Mouse (Mus musculus): ENCODE results near the gene Ybey. TPM values are rescaled to one million over a fixed set of nuclear protein-coding genes. Genes with fewer than 3 reads are reported as not detected.

Ybey gene
- polyA plus RNA-seq, 1 experiment from 2014 or later = 12.1 TPM

DNA sequence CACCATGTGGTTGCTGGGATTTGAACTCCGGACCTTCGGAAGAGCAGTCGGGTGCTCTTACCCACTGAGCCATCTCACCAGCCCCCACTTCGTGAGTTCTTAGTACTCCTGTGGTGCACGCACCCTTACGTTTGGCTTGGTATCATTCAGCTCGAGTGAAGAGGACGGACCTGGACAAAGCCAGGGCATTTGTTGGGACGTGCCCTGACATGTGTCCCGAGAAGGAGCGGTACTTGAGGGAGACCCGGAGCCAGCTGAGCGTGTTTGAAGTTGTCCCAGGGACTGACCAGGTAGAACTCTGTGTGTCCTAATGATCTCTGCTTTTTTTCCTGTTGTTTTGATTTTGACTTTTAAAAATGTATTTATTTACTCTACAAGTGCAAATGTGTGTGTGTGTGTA, 11.9 kb upstream of the Ybey start:
- Histone ChIP-seq H3K4me1 (no peaks in the 10 kb centered on the region), H3K27ac (no peak overlapping the region), H3K27me3 (ENCODE audit: poor library complexity, severe bottlenecking) (no peaks in the 10 kb centered on the region), H3K36me3 (replicated peaks) (peaks cover 98% of the 10 kb centered on the region), H3K9me3 (no peaks in the 10 kb centered on the region), H3K4me3 (no peak overlapping the region)
- DNase-seq (ENCODE audit: extremely low spot score, low spot score) = no peak
- 93% methylated on average over 13 of the region's 13 CpGs for WGBS

- no peak overlapping the region for H3K27ac ChIP-seq
- 90% methylated on average over 5 of the region's 5 CpGs for WGBS
- H3K4me3 ChIP-seq = no peak overlapping the region
- DNase-seq (ENCODE audit: extremely low spot score, low spot score) = no peak
- H3K4me1 ChIP-seq = peaks cover 4% of the 10 kb centered on the region; the same call in 1 of the 2 replicates
- peaks cover 84% of the 10 kb centered on the region for H3K36me3 ChIP-seq (replicated peaks)
- H3K9me3 ChIP-seq = no peaks in the 10 kb centered on the region
- no peaks in the 10 kb centered on the region for H3K27me3 ChIP-seq (ENCODE audit: poor library complexity, severe bottlenecking)
Measured at GRCm38 (mm10) chr10:76473759-76474158, 4.8 kb upstream of the Ybey start.

- Histone ChIP-seq H3K4me3 (no peak overlapping the region), H3K4me1 (peaks cover 2% of the 10 kb centered on the region), H3K36me3 (replicated peaks) (peaks cover 40% of the 10 kb centered on the region), H3K27ac (no peak overlapping the region), H3K9me3 (peaks cover 21% of the 10 kb centered on the region; the same call in 1 of the 2 replicates), H3K27me3 (ENCODE audit: poor library complexity, severe bottlenecking) (no peaks in the 10 kb centered on the region)
- 89% methylated on average over 6 of the region's 6 CpGs for WGBS
- no peak for DNase-seq (ENCODE audit: extremely low spot score, low spot score)
Measured at GRCm38 (mm10) chr10:76462721-76463120, 6.2 kb downstream of the Ybey start.

DNA sequence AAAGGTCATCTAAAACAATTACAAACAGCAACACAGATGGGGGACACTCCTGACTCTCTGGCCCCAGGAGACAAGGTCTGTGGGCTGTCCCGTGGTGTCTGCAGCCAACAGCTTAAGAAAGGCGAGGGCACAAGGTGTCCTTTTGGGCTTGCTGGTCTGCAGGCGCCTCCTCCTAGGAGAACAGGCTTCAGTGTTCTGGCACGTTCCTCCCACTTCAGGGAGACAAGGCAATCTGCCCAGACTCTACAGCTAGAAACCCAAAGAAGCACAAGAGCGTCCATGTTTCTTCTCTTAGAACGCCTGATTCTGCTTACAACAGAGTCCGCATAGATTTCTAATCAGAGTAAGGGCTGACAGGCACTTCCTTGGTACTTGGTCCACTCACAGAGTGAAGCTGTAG, 6.6 kb downstream of the Ybey start:
- Histone ChIP-seq H3K36me3 (replicated peaks) (peaks cover 40% of the 10 kb centered on the region), H3K4me1 (no peaks in the 10 kb centered on the region), H3K27me3 (ENCODE audit: poor library complexity, severe bottlenecking) (no peaks in the 10 kb centered on the region), H3K9me3 (peaks cover 21% of the 10 kb centered on the region; the same call in 1 of the 2 replicates), H3K4me3 (no peak overlapping the region), H3K27ac (no peak overlapping the region)
- WGBS = 90% methylated on average over 7 of the region's 7 CpGs
- no peak for DNase-seq (ENCODE audit: extremely low spot score, low spot score)

GRCm38 (mm10) chr10:76461255-76461654, 7.7 kb downstream of the Ybey start:
- no peak overlapping the region for H3K4me3 ChIP-seq
- H3K27me3 ChIP-seq (ENCODE audit: poor library complexity, severe bottlenecking) = no peaks in the 10 kb centered on the region
- H3K4me1 ChIP-seq = no peaks in the 10 kb centered on the region
- DNase-seq (ENCODE audit: extremely low spot score, low spot score) = no peak
- H3K36me3 ChIP-seq (replicated peaks) = peaks cover 40% of the 10 kb centered on the region
- no peak overlapping the region for H3K27ac ChIP-seq
- H3K9me3 ChIP-seq = peaks cover 21% of the 10 kb centered on the region; the same call in 1 of the 2 replicates
- WGBS = 90% methylated on average over 1 of the region's 1 CpGs

GRCm38 (mm10) chr10:76455289-76455688, 13.6 kb downstream of the Ybey start:
- H3K4me1 ChIP-seq = no peaks in the 10 kb centered on the region
- H3K27ac ChIP-seq = no peak overlapping the region
- WGBS = 67% methylated on average over 5 of the region's 5 CpGs
- no peak overlapping the region for H3K4me3 ChIP-seq
- peak; percentile 39 for DNase-seq (ENCODE audit: extremely low spot score, low spot score)
- 0 out of 2 replicates have a peak, but pooled peaks cover 4% of the 10 kb centered on the region for H3K36me3 ChIP-seq (replicated peaks)
- H3K9me3 ChIP-seq = peaks cover 16% of the 10 kb centered on the region; the same call in 1 of the 2 replicates
- H3K27me3 ChIP-seq (ENCODE audit: poor library complexity, severe bottlenecking) = no peaks in the 10 kb centered on the region

DNA sequence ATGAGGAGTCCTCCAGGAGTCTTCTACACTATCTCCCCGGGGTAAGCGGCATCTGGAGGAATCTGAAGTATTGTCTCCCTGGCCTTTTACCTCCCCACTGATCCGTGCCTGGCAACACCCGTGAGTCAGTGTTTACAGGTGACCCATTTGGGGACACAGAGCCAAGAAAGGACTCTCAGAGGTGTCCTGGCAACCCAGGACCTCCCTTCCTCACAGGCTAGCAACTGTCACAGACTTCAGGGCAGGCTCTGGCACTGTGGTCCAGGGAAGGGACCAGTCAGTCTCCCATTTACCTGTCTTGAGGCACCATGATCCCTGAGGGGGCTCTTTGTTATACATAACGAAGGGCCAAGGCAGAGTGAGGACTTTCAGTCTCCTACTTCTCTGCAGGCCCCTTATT, 20.1 kb downstream of the Ybey start, which contains the start of gene 2610028H24Rik:
Gene 2610028H24Rik, plus strand, starts transcription at position 231 of the 400 bp plus-strand sequence.
- Histone ChIP-seq H3K36me3 (replicated peaks) (no peaks in the 10 kb centered on the region), H3K4me1 (peaks cover 1% of the 10 kb centered on the region; the same call in 1 of the 2 replicates), H3K9me3 (no peaks in the 10 kb centered on the region), H3K27ac (no peak within 1 kb of the TSS), H3K27me3 (ENCODE audit: poor library complexity, severe bottlenecking) (no peaks in the 10 kb centered on the region), H3K4me3 (no peak within 1 kb of the TSS)
- 63% methylated on average over 5 of the region's 5 CpGs for WGBS
- no peak for DNase-seq (ENCODE audit: extremely low spot score, low spot score)

DNA sequence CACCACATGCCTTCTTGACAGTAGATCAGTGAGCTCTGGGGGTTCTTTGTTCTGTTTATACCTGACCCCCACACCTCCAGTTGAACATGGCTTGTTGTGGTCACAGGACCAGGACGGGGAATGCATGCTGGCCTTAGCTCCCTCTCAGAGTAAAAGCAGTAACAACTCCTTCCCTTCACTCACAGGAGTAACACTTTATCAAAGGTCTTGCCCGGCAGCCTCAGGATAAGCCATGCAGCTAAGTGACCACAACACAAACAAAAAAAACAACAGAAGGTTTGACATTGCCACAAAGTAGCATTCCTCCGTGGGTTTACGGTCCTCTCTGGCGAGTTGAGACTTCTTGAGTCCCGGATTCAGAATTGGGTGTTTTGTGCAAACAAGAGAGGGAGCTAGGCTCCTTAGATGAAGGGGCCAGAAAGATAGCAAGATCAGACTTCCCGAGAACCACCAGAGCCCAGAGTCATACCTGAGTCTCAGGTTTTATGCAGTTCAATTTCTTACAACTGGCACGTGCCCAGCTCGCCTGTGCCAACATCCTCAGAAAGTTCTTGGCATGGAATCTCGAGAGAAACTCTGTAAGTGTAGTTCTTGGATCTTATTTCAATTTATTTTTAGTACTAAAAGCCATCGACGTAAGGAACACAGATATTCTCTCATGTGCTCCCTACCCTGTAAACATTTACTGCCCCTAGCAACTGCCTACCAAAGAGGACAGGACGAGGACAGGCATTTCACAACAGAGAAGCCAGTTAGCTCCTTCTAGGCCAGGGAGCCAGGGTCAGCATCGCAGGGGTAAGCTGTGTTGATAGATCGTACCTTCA, 21.3 kb downstream of the Ybey start:
- DNase-seq (ENCODE audit: extremely low spot score, low spot score) = no peak
- WGBS = 86% methylated on average over 15 of the region's 15 CpGs
- H3K27ac ChIP-seq = no peak overlapping the region
- H3K4me3 ChIP-seq = no peak overlapping the region
- no peaks in the 10 kb centered on the region for H3K36me3 ChIP-seq (replicated peaks)
- H3K4me1 ChIP-seq = peaks cover 10% of the 10 kb centered on the region
- no peaks in the 10 kb centered on the region for H3K27me3 ChIP-seq (ENCODE audit: poor library complexity, severe bottlenecking)
- H3K9me3 ChIP-seq = no peaks in the 10 kb centered on the region

DNA sequence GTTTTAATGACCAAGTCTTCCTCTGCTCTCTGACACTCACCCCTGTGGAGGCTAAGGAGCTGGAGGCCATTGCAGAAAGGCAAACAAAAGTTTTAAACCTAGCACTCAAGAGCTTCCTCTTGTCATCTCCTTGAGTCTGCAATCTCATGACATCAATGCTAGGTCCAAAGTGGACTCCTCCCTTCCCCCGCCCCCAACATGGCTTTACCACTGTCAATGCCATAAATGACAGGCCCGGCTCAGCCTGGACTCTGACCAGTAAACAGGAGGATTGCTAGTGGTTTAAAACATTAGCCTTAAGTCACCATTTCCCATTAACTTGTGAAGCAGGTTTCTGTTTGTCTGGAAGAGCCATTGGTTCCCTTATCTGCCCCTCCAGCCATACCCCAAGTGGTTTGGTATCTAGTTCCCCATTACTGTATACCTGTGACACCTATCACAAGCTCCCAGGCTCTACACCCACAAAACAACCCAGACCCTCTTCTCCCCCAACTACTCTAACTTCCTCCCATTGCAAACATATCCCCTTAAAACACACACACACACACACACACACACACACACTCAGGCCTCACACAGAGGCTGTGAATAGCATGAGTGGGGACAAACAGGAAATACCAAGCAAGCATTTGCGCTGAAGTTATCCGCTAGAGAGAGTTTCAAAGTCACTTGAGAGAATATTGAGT, 22.8 kb downstream of the Ybey start:
- WGBS = 84% methylated on average over 4 of the region's 4 CpGs
- no peak overlapping the region for H3K4me3 ChIP-seq
- H3K9me3 ChIP-seq = no peaks in the 10 kb centered on the region
- peaks cover 18% of the 10 kb centered on the region for H3K4me1 ChIP-seq
- H3K36me3 ChIP-seq (replicated peaks) = no peaks in the 10 kb centered on the region
- no peaks in the 10 kb centered on the region for H3K27me3 ChIP-seq (ENCODE audit: poor library complexity, severe bottlenecking)
- no peak overlapping the region for H3K27ac ChIP-seq
- DNase-seq (ENCODE audit: extremely low spot score, low spot score) = no peak

- H3K27ac ChIP-seq = peak within 1 kb of the TSS; percentile 94
- H3K9me3 ChIP-seq = no peaks in the 10 kb centered on the region
- H3K27me3 ChIP-seq (ENCODE audit: poor library complexity, severe bottlenecking) = no peaks in the 10 kb centered on the region
- DNase-seq (ENCODE audit: extremely low spot score, low spot score) = peak; percentile 95
- peaks cover 22% of the 10 kb centered on the region for H3K4me1 ChIP-seq
- peaks cover 34% of the 10 kb centered on the region for H3K36me3 ChIP-seq (replicated peaks)
- under 1% methylated on average over 78 of the region's 78 CpGs for WGBS
- peak within 1 kb of the TSS; percentile 87 for H3K4me3 ChIP-seq
Measured at GRCm38 (mm10) chr10:76442178-76443088, 26.5 kb downstream of the Ybey start, which contains the start of gene Pcnt. TSS of gene Pcnt (minus strand) at chr10:76442786.

- no peaks in the 10 kb centered on the region for H3K9me3 ChIP-seq
Measured at GRCm38 (mm10) chr10:76440281-76440680, 28.6 kb downstream of the Ybey start, which contains the start of gene AC141477.1. TSS of gene AC141477.1 (minus strand) at chr10:76440444.

More at GRCm38 (mm10) chr10:76440281-76440680, 28.6 kb downstream of the Ybey start, which contains the start of gene AC141477.1:
- Histone ChIP-seq H3K36me3 (replicated peaks) (peaks cover 55% of the 10 kb centered on the region), H3K4me3 (peak within 1 kb of the TSS; percentile 87), H3K4me1 (peaks cover 22% of the 10 kb centered on the region), H3K27me3 (ENCODE audit: poor library complexity, severe bottlenecking) (no peaks in the 10 kb centered on the region), H3K27ac (no peak within 1 kb of the TSS)
- WGBS = 94% methylated on average over 17 of the region's 17 CpGs
- no peak for DNase-seq (ENCODE audit: extremely low spot score, low spot score)

All from forebrain, embryonic 10.5 days (tissue).